Mouse (Mus musculus) c-Kit-positive CD71-positive TER-119-negative erythroid progenitor cells, embryonic 14.5 days (primary cell): ENCODE data around the gene Btg1.
A peak's percentile ranks its signal among the peaks of the same experiment; 100 is the strongest.

Source experiments
- DNase-seq: peaks from one replicate; pipeline ENCODE4 v3.0.0-alpha.2; 2013; ENCODE audit warnings: low read depth

Gene Btg1

GRCm38 (mm10) chr10:96609356-96610345, 7.2 kb upstream of the Btg1 start:
- DNase-seq, result no peak

- DNase-seq, result no peak
Measured at GRCm38 (mm10) chr10:96616001-96616708, 651 bp upstream of the Btg1 start.

GRCm38 (mm10) chr10:96617221-96617950, 580 bp downstream of the Btg1 start:
- DNase-seq, result peak; percentile 21

- peak; percentile 50 for DNase-seq
Measured at GRCm38 (mm10) chr10:96617951-96618575, 1.3 kb downstream of the Btg1 start.

- DNase-seq, result no peak
Measured at GRCm38 (mm10) chr10:96619951-96620889, 3.4 kb downstream of the Btg1 start.

GRCm38 (mm10) chr10:96620890-96621271, 4.1 kb downstream of the Btg1 start:
- DNase-seq, result no peak

GRCm38 (mm10) chr10:96621361-96621945, 4.6 kb downstream of the Btg1 start:
- DNase-seq, result no peak

- DNase-seq, result no peak
Measured at GRCm38 (mm10) chr10:96621980-96622645, 5.3 kb downstream of the Btg1 start.

- DNase-seq, result no peak
Measured at GRCm38 (mm10) chr10:96622761-96623632, 6.2 kb downstream of the Btg1 start.

GRCm38 (mm10) chr10:96623633-96624195, 6.9 kb downstream of the Btg1 start:
- DNase-seq, result no peak

GRCm38 (mm10) chr10:96624406-96624805, 7.6 kb downstream of the Btg1 start:
- no peak for DNase-seq

GRCm38 (mm10) chr10:96625061-96625460, 8.3 kb downstream of the Btg1 start:
- no peak for DNase-seq

GRCm38 (mm10) chr10:96625682-96626081, 8.9 kb downstream of the Btg1 start:
- no peak for DNase-seq

GRCm38 (mm10) chr10:96626120-96626750, 9.4 kb downstream of the Btg1 start:
- DNase-seq, result no peak

GRCm38 (mm10) chr10:96627332-96627731, 10.5 kb downstream of the Btg1 start:
- DNase-seq, result no peak

GRCm38 (mm10) chr10:96628100-96628912, 11.5 kb downstream of the Btg1 start:
- DNase-seq, result no peak

- no peak for DNase-seq
Measured at GRCm38 (mm10) chr10:96628913-96629199, 12.1 kb downstream of the Btg1 start.
